Mouse (Mus musculus) monocyte, adult 5-6 weeks (primary cell): ENCODE data around the gene Tead1. TPM values are rescaled to one million over a fixed set of nuclear protein-coding genes. Genes with fewer than 3 reads are reported as not detected.

ENCODE experiments used
- ATAC-seq: fragments of 153-309, 156-312 bp; replicated peaks from 2 replicates; pipeline ENCODE4 v1.8.0; 2017; ENCODE audit warnings: mild to moderate bottlenecking; ENCODE audit not compliant: low TSS enrichment, insufficient number of reproducible peaks, severe bottlenecking, poor library complexity, low FRiP score
- total RNA-seq: library from RNA; stranded (forward); fragments of 200-1000, 200-491, 200-594 nt; gene quantifications from 3 replicates; pipeline ENCODE4 v1.2.3, GENCODE M21; 2017

Tead1 gene
- total RNA-seq, 1 experiment from 2014 or later: not detected

- ATAC-seq: no peak
Measured at GRCm38 (mm10) chr7:112719394-112720142, 40.5 kb downstream of the Tead1 start.

DNA sequence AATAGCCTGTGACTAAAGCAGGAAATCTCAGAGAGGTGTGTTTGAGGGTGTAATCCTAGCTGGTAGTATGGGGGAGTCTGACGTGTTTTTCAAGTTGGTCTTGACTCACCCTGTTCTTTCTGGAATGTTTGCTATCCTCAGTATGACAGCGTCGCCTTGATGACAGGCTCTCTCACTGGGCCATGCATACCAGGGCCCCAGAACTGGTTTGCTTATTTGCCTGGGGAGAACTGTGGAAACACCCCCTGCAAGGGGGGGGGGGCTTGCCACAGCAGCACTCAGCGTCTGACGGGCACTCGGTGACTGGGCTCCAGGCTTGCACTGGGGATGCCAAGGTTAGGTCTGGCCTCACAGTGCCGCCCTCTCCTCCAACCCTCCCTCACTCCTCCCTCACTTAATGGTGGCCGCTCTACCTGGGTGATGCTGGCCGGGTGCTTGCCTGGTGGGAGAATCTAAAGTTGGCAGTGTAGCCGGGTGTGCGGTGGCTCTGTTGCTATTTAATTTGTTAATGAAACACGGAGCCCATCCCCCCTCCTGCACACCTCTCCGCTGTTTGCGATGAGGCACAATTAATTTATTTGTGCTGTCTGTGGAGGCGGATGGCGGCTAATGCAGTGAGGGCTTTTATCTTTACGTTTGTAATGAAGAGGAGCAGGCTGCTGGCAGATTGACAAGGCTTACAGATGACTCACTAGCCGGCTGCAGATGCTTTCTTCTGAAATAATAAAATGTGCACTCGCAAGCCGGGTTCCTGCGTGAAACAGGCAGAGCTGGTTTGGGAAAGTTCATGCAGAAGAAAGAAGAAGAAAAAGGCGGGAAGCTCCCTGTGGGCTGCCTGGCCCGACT lies 41.2 kb downstream of the Tead1 start:
- ATAC-seq: no peak

DNA sequence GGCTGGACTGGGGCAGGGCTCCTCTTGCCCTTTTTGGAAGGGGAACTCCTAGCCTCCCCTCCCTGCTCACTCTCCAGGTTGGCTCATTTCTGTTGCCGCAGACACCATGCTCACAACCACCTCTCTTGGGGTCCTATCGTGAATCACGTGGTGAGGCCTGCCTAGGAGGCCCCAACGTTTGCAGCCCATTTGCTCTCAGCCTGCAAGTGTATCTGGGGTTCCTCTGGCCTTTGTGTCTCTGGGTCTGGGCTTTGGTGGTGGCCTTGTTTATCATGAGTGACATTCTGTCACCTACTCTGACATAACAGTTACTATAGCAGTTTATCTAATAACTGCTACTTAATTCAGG lies 41.8 kb downstream of the Tead1 start:
- no peak for ATAC-seq

- ATAC-seq: no peak
Measured at GRCm38 (mm10) chr7:112721859-112722258, 42.7 kb downstream of the Tead1 start.

DNA sequence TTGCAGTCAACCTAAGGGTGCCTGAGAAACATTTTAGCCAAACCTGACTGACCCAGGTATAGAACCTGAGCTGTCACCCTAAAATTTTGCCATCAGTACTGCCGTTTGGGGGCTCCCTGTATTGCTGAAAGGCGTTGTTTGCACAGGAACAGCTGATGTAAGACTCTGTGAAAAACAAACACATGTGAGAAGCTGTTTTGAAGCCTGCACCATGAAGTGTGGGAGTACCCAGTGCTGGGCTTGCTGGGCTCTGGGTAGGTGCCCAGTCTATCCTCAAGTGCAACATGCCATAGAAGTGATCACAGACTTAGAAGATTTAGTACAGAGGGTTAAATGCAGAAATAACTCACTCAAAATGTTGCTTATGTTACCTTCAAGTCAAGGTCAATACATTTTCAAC lies 49.3 kb downstream of the Tead1 start:
- ATAC-seq: no peak

GRCm38 (mm10) chr7:112730209-112730608 lies 51.1 kb downstream of the Tead1 start:
- ATAC-seq: no peak

GRCm38 (mm10) chr7:112731584-112731983 lies 52.5 kb downstream of the Tead1 start:
- no peak for ATAC-seq

GRCm38 (mm10) chr7:112739174-112739573 lies 60.1 kb downstream of the Tead1 start:
- ATAC-seq: no peak

DNA sequence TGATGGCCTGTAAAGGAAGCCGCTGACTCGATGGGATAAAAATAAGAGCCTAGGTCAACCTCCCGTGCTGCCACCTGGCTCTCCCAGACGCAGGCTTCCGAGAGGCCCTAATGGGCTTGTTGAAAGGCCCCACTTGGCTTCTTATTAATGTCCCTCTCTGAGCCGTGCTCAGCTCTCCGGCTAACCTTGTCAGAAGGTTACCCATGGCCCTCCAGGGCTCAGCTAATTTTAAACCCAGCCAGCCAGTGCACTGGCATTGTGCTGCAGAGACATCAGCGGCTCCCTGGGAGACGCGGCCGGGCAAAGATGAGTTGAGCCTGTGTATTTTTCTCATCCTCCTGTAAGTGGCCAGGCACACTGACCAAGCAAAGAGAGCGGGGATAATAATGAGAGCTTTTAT lies 62.7 kb downstream of the Tead1 start:
- ATAC-seq: no peak

DNA sequence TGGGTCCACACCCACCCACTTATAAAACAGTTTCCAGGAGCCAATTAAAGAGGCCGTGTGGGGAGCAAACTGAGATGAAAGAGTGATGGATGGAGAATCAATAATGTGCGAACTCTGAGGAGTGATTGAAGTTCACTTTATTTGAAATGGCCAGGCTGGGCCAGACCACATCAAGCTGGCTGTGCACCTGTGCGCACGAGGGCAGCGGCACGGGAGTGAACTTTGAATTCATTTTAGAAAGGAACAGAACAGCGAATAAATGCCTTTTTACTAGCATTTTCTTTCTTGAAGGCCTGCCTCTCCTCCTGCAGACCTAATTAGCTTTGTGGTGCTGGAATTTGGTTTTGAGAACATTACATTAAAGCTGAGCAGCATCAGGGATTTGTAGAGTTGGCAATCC lies 63.9 kb downstream of the Tead1 start:
- no peak for ATAC-seq

DNA sequence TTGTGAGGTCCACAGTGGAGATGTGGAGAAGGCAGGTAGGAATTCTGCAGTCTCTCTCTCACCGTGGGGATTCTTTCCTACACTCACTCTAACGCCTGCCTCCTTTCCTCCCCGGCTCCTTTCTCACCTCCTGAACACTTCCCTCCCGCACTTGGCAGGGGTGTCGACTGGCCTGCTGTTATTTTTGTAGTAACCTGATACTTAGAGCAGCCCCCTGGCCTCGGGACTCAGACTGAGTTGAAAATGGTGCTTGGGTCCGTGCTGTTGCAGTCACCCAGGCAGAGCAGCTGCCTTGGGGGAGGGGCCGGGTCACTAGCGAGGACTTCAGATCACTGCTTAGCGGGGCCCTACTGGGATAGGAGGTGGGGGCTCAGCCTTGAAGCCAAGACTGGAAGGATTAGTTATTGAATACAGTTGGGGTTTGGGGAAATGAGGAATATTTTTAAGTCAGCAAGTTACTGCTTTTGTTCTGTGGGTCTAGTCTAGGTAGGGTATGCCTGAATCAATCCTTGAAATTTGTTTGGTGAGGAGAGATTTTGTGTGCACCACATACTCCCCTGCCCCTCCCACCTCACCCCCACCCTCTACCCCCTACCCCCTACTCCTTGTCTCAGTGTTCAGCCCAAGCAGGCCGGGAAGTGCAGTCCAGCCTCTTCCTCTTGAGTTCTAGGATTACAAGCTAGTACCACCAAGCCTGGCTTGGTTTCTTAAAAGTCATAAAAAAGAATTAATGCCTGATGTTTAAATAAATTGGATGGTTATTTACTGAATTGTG lies 64.7 kb downstream of the Tead1 start:
- ATAC-seq: no peak

DNA sequence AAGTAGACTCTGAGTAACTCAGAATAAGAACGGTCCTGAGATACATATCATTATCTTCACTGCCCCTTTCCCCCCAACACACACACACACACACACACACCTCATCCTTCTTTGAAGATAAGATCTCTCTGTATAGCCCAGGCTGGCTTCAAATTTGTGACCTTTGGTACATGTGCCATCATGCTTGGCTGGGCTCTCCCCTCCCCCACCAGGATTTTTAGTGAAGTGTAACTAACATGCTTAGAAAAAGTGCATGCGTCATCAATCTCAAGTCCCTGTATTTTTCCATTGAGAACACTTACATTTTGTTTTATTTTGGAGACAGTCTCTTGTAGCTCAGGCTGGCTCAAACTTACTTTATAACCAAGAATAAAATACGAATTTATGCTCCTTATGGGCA lies 68.1 kb downstream of the Tead1 start:
- no peak for ATAC-seq

DNA sequence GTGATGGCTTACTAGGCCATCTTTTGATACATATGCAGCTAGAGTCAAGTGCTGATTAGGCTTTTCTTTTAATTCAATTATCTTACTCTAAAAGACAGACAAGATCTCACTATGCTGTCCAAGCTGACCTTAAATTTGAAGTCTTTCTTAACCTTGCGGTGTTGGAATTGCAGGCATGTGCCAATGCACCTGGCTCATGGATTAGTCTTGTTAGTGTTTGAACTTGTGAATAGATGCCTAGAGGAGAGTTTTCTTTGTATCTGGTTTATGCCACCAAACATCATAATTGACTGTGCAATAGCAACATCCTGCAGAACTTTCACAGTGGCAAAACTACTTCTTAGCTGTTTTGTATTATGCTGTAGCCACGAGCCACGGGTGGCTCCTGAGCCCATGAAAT lies 68.7 kb downstream of the Tead1 start:
- no peak for ATAC-seq

- no peak for ATAC-seq
Measured at GRCm38 (mm10) chr7:112748327-112748726, 69.2 kb downstream of the Tead1 start.

- no peak for ATAC-seq
Measured at GRCm38 (mm10) chr7:112750101-112750500, 71.0 kb downstream of the Tead1 start.

- no peak for ATAC-seq
Measured at GRCm38 (mm10) chr7:112752311-112752710, 73.2 kb downstream of the Tead1 start.

GRCm38 (mm10) chr7:112753314-112753713 lies 74.2 kb downstream of the Tead1 start:
- ATAC-seq: no peak

GRCm38 (mm10) chr7:112759359-112759975 lies 80.3 kb downstream of the Tead1 start:
- no peak for ATAC-seq

DNA sequence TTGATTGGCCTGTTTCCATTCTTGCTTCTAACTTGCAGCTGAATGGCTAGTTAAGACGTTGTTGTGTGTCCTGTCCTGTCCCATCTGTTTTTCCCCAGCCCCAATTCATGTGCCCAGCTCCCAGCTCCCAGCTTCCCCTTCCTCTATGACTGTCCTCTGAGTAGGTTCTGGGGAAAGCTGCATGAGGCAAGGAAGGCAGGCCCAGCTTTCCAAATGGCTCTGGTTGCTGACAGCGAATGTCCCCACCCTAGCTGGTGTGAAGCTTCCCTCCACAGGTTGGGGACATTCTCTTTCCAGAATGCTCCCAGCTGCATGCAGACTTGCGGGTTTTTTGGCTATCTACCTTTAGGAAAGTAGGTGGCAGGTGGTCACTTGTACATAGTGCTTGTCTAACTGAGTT lies 81.2 kb downstream of the Tead1 start:
- ATAC-seq: no peak
